Mouse (Mus musculus) right cerebral cortex, adult 2 months (tissue): ENCODE measurements around the gene Capn5.

Source experiments
- DNase-seq, 2 experiments: peaks; one replicate each; pipeline ENCODE4 v3.0.0; 2021 to 2022; ENCODE audit warnings: low spot score in 2 of 2

The Capn5 gene

DNA sequence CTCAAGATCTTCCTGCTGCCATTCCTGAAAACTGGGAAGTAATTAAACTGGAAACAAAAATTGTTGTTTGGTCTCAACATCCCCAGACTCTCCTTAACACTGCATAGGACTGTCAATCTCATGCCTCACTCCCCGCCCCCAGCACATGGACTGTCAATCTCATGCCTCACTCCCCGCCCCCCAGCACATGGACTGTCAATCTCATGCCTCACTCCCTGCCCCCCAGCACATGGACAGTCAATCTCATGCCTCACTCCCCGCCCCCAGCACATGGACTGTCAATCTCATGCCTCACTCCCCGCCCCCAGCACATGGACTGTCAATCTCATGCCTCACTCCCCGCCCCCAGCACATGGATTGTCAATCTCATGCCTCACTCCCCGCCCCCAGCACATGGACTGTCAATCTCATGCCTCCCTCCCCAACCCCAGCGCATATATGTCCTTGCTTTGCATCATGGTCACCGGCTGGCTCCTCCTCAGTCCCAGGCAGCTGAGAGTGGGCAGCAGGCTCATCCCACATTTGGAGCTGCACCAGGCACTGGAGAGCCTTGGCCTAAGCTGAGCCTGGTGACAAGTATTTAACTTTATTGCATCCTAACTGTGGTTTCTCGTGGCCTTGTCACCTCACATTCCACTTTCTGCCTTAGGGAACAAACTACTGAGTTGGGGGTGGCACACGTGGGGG lies 29.2 kb downstream of the Capn5 start:
- no peak for DNase-seq

DNA sequence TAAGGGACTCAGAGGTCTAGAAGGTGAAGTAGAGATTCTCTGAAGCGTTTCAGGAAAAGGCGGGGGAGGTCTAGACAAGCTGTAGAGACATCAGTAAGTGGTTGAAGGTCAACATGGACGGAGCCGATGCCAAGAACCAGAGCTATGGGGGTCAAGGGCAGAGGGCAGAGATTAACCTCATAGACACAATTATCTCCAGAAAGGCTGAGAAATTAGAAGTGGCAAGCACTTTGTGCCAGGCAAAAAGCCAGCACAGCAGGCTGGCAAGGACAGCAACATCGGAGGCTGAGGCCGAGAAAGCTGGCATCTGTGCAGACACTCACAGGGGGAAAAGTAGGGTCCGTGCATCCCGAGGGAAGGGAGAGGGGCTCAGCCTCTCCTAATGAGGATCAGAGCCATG lies 30.3 kb downstream of the Capn5 start:
- no peak for DNase-seq

DNA sequence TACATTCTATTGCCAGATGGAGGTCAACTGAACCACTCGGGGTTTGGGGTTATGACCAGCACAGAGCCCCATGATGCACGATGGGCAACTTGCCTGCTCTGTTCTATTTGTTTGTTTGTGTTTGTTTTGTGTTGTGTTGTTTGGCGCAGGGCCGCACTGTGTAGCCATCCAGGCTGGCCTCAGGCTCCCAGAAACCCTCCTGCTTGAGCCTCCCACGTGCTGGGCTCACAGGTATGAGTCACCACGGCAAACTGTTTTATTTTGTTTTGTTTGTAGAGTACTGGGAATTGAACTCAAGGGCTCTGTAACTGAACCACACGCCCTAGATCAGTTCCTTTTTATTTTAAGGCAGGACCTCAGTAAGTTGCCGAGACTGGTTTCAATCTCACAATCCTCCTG lies 31.6 kb downstream of the Capn5 start:
- peak in 1 of 2 experiments; percentile 47 for DNase-seq

DNA sequence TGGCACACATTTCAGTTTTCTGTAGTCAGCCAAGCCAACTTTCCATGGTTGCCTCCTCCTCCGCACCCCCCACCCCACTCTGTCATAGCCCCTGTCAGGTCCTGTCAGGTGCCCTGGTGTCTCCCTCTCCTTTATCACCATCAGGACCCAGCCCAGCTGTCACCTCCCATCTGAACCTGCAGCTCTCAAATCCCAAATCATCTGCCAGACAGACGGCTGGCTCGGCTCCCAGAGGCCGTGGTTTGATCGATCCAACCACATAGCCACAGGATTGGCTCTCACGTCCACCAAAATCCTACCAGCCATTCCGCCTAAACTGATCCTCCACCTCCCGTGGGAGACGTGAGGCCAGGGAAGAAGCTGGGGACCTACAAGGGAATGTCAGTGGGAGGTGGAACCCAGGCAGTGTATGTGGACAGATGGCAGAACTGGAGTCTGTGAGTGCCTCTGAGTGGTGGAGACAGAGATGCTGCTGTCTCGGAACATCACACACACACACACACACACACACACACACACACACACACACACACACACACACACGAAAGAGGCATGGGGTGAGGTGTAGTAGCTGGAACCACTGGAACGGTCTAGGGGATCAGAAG lies 32.1 kb downstream of the Capn5 start:
- no peak for DNase-seq

DNA sequence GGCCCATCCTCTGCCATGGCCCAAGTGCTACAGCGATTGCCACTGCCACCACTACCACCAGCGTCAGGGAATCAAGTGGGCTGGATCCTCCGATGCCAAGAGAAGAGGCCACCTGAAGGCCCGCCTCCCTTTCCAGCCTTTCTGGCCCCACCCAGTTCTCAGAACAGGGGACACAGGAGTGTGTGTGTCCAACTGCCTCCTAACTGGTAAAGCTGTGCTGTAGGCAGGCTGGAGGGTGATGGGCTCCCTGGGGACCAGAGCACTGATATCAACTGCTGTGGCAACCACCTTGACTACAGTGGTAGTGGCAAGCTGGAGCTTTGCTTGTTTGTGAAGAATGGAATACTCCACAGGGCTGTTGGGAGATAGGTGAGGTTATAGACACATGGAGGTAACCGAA lies 32.7 kb downstream of the Capn5 start, which contains the start of gene Omp:
Gene Omp, minus strand, starts transcription at position 101 of the 400 bp plus-strand sequence.
- DNase-seq = no peak

DNA sequence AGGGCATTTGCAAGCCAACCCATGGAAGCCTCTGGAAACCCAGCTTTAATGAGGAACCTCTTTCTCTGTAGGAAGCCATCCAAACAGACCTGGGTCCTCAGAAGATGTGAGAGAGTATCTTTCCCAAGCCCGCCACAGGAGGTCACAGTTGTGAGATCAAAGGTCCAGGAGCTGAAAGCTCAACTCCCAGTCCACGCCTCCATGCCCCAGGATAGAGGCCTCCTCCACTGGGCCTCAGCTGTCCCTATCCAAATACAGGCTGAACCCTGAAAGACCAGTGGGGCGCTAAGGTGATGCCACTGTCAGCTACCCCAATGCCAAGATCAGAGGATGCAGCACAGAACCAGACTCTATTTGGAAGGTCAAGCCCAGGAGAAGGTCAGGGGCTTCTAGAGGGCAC lies 35.4 kb downstream of the Capn5 start:
- DNase-seq = no peak

DNA sequence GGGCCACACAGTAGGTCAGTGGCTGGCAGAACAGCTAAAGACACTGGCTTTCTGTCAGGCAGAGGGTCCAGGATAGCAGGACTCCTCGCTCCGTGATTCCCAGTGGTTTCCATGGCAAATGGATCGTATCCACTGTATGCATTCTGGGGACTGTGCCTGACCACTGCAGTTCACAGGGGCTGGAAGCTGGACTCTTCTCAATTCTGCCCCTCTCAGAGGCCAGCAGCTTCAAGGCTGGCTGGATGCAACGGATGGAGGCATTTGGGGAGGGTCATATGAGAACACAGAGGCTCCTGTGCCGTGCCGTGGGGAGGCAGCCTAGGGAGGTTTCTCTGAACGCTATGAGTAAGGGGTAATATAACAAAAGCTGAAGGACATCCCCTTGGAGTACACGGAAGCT lies 35.8 kb downstream of the Capn5 start:
- no peak for DNase-seq

DNA sequence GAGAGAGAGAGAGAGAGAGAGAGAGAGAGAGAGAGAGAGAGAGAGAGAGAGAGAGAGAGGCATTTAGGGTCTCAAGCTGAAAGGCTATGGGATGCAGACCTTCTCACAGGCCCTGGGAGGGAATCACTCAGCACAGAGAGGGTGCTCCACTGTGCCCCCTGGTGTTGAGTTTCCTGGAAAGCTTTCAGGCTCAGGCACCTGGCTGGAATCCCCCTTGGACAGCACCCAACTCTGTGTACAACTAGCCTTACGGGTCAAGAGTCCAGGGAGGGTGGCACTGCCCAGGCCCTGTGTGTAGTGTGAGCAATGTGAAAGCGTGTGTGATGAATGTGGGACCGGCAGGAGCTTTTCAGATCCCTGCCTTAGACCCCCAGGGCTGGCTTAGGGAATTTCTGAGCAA lies 36.9 kb downstream of the Capn5 start:
- no peak for DNase-seq

DNA sequence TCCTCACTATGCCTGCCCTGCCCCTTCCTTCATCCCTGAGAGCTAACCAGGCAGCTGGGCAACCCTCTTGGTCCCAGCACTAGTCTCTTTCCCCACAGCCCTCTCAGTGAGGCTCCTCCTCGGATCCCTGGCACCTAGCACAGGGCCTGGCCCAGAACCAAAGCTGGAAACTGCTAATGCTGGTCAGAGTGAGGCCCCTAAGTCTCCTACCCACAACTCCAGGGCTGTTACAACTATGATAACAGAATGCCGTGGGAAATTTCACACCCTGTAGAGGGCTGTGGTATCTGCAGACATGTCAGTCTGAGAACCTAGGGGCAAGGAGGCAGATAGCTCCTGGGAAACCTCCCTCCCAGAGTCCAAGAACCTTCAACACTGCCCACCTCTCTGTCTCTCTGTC lies 37.5 kb downstream of the Capn5 start:
- no peak for DNase-seq

DNA sequence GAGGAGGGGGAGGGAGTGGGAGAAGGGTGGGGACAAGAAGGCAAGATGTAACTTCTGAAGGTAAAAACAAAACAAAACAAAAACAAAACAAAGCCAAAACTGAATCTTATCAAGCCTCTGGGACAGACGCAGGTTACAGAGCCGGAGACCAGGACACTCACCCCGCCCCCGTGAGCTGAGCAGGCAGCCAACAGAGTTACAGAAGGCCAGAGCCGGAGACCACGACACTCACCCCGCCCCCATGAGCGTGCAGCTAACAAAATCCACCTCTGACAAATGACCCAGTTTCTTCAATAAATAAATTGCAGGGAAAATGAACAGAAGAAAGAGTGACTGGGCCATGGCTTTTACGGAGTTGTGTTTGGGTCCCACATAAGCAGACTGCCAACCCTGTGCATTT lies 38.9 kb downstream of the Capn5 start:
- DNase-seq = no peak

DNA sequence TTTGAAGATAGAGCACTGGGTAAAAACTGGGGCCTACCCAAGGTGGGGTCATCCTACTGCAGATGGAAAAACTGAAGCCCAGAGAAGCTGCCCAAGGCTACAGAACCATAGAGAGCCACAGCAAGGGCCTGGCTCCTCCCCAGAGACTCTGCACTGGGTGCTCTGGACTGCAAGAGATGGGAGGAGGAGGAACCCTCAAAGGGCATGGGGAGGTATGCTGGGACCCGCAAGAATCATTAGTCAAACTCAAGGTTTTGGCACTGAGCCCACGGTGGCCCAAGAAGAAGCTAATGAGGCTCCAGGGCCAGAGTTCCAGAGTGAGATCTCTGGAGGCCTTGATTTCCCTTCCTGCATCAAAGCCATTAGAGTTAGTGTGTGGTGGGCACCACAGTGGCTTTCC lies 40.1 kb downstream of the Capn5 start:
- no peak for DNase-seq

DNA sequence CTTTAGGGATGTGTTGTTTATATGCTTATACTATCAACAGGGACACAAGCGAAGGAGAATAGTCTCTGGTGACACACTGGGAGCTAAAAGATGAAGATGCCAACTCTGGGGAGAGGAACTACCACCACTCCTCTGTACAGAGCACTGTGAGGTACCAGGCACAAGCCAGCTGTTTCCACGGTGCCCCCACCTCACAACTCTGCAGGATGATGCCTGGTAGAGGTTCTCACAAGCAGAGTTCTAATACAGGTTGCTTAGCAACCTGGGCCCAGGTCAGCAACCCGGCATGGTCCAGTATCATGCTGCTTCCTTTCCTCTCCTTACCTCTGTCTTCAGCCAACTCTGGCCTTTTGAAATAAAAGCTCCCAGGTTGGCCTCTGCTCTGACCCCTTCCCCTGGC lies 40.5 kb downstream of the Capn5 start:
- DNase-seq = no peak

DNA sequence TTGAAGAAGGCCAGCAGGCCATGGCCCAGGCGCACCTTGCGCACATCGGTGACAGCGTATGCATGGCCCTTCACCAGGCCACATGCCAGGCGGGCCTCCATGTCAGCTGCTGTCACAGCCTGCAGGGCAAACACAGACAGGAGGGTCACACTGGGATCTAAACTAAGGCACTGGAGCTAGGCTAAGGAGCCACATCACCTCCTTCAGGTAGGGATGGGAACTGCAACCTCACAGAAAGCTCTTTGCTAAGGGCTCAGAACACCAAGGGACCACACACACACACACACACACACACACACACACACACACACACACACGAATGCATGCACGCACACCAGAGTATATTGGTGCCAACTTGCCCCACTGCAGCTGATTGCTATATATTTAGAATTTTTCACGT lies 46.3 kb downstream of the Capn5 start:
- DNase-seq = no peak

DNA sequence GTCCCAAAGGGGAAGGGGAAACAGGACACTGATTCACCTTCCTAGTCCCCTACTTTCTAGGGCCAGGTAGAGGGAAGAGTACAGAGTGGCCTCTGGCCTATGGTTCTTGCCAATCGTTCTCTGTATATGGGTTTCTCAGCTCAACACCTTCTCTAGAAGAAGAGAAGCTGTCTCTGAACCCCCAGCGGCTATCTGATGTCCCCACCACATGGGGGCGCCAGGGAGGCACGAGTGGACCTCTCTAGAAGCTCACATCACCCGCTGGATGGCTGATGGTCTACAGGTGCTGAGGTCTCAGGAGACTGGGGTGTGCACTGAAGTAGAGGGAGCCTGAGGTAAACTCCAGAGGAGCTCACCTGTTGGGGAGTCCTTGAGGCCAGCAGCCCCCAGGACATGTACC lies 52.6 kb downstream of the Capn5 start:
- no peak for DNase-seq

DNA sequence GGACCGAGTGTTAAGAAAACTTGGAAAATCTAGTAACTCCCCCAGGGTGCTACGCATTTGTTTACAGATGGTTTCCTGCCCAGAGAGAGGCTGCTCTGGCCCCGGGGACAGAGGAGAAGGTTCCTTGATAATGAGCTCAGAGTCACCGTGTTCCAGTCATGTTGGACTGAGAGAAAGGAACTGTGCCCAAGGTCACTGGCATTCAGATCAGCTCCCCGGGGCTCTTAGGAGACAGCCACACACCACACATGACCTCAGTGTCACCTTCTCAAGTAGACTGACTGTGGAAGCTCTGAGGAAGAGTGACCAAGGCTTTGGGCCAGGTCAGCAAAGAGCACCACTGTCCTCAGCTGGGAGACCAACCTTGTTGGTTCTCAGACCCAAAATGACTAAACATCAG lies 53.4 kb downstream of the Capn5 start:
- no peak for DNase-seq

DNA sequence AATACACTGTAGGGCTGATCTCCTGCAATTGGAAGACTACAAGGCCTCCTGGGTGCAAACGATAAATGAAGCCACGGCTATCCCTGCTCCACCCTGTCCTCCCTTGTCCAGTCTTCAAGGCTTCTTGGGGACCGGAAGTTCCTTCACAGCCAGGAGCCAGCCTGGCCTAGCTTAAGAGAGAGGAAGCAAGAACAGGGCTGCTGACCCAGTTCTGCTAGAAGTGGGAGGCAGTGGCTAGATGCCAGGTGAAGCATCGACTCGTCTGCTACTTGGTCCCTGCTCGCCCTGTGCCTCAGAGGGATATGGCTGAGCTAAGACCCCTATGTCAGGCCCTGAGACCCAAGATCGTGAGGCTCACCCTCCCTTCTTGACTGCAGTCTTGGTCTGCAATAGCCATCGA lies 56.4 kb downstream of the Capn5 start:
- peak in 1 of 2 experiments; percentile 37 for DNase-seq

DNA sequence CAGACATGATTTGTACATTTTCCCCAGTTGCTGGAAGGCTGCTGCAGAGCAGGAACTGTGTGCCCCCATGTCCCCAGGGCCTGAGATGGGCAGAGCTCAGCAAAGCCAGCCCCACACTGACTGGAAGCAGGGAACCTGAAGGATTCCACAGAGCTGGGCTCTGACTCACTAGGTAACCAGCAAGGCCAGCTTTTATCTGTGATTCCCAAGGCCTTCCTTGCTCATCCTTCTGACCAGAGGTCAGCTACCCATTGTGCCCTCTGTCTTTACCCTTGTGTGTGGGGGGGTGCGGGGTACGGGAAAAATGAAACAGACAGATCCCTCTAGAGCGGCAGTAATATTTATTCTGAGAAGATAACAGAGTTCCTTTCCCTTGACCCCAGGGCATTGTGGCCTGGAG lies 56.8 kb downstream of the Capn5 start:
- DNase-seq = no peak

DNA sequence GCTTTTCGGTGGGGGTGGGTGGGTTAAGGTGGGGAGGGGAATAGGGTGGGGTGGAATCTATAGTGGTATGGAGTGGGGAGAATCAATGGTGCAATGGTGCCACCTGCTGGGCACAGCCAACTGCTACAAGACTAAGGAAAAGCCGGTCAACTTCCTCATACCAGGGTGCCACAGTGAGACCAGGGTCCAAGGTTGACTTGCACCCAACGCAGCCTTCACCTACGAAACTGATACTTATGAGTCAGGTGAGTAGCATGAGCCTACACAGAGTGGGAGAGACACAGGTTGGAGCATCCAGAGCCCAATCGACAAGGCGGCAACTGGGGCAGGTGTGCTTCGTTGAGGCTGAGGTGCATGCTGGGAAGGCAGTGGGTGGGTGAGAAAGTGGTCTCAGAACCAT lies 57.7 kb downstream of the Capn5 start:
- DNase-seq = peak; percentile 77

DNA sequence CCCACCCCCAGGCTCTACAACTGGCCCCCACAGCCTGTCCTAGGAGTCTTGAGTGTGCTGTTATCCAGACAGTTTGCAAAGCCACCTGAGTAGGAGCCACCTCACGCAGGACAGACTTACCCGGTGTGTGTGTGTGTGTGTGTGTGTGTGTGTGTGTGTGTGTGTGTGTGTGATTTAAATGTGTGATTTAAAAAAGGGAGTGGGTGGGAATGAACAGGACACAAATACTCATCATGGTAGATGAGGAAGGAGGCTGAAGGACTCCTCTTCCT lies 58.2 kb downstream of the Capn5 start:
- DNase-seq = no peak

DNA sequence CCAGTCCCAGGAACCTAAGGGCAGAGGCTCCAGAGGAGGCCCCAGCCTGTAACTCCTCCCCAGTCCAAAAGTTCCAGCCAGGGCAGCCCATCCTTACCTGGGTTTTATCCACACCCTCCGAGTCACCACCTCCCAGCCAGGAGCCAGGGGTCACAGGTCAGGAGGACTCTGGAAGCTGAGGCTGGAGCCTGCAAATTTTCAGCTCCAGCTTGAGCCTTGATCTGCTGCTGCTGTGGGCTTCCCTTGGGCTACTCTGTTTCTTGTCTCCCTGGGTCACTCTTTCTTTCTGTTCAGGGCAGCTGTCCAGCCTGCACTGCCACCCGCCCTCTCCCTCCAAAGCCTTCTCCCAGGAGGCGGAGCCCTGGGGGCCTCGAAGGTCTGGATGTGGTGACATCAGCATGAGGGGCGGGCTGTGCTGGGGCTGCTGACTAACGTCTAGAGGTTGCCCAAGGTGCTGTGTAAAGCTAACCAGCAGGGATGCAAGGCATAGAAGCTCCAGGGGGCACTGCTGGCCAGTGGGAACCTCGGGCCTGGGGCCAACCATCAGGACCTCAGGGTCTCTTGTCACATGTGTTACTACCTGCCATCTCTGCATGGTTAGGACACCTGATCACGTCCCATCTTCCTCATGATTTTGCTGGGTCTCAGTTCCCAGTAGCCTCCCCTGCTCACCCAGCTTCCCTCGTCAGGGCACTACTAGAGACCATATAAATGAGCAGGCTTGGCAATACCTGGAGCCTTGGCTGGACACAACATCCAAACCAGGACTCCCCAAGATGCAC lies 58.7 kb downstream of the Capn5 start, which contains the start of gene Myo7a:
Gene Myo7a, minus strand, starts transcription at position 346 of the 782 bp plus-strand sequence.
- DNase-seq = no peak

DNA sequence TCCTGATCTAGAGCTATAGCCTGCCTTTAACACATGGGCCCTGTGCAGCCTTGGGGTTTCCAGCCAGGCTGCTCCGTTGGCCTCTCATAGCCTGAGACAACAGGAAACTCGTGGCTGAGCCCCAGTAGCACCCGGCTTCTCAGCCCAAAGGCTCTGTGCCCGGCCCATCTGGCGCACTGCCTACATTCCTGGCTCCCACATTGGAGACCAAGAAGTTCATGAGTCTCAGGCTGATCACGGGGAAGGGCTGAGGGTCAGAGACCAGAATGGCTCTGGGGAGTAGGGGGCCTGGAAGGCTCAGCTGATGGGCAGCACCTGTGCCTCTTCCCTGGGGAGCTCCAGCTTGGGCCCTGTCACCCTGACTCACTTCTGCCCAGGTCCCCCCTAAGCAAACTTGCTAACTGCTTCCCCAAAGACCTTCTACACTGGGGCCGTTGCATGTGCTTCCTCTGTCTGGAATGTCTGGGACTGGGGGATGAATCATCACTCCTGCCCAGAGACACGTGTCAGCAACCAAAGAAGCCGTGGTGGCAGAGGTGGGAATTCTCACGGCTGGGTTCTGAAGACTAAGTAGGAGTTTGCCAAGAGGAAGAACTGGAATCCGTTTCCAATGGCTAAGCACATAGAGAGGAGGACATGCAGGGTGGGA lies 60.9 kb downstream of the Capn5 start:
- DNase-seq = no peak

DNA sequence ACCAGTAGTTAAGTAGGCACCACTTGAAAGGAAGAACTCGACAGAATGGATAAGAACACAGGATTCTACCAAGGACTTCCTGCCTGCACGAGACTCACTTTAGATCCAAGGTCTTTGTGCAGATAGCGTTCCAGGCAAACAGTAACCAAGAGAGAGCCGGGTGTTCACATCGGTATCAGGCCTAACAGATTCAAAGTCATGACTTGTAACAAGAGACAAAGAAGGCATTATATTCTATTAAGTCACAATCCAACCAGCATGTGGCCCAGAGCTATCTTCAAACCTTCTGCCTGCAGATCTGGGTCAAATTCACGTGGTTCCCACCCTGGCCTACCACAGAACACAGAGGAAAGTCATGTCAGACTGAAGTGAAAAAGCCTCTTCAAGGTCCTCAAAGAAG lies 63.4 kb downstream of the Capn5 start:
- DNase-seq = no peak

DNA sequence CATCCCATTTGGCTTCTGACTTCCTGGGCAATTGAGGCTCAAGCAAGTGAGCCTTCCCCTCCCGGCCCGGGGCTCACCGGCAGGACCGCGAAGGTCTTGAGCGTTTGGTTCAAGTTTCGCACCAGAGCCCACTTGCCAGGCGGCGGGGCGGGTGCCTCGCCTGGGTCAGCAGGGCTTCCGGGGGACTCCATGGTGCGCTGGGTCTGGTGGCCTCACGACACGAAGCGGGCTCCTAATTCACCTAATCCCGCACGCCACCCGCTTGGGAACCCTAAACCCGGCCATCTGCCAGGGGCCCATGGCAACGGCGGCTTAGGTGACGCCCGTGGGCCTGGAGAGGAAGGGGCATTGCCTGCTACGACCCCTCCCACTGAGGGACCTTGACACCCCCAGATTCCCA lies 66.8 kb downstream of the Capn5 start:
- DNase-seq = no peak
